Mouse (Mus musculus) forebrain, embryonic 13.5 days (tissue): ENCODE measurements around the gene Zfp386. TPM values are rescaled to one million over a fixed set of nuclear protein-coding genes. Genes with fewer than 3 reads are reported as not detected.

Source experiments
- ATAC-seq: fragments of 200-750 bp; cut with Nextera tagmentation; 2 replicates; pipeline ENCODE4 v1.8.0; 2017
- H3K27ac ChIP-seq: fragments of 300-500 bp; sonication (generic); 2 replicates; pipeline ENCODE4 v1.5.1; 2015; ENCODE audit warnings: inconsistent platforms, mild to moderate bottlenecking, moderate library complexity
- H3K27me3 ChIP-seq: fragments of 300-500 bp; sonication (generic); 2 replicates; pipeline ENCODE4 v1.6.1; 2015; ENCODE audit warnings: mild to moderate bottlenecking, inconsistent platforms
- H3K36me3 ChIP-seq: fragments of 300-500 bp; sonication (generic); 2 replicates; pipeline ENCODE4 v1.6.1; 2015; ENCODE audit warnings: mild to moderate bottlenecking, inconsistent platforms; ENCODE audit not compliant: poor library complexity, severe bottlenecking
- H3K4me1 ChIP-seq: fragments of 300-500 bp; sonication (generic); 2 replicates; pipeline ENCODE4 v1.6.1; 2015; ENCODE audit warnings: inconsistent platforms
- H3K4me2 ChIP-seq: fragments of 300-500 bp; sonication (generic); 2 replicates; pipeline ENCODE4 v1.6.1; 2015; ENCODE audit warnings: inconsistent platforms, mild to moderate bottlenecking, moderate library complexity
- H3K4me3 ChIP-seq: fragments of 300-500 bp; sonication (generic); 2 replicates; pipeline ENCODE4 v1.5.1; 2015; ENCODE audit warnings: mild to moderate bottlenecking, inconsistent platforms
- H3K9ac ChIP-seq: fragments of 300-500 bp; sonication (generic); 2 replicates; pipeline ENCODE4 v1.6.1; 2015; ENCODE audit warnings: mild to moderate bottlenecking, inconsistent platforms
- H3K9me3 ChIP-seq: fragments of 300-500 bp; sonication (generic); replicated peaks from 2 replicates; pipeline ENCODE4 v1.6.1; 2016; ENCODE audit warnings: inconsistent platforms
- WGBS: fragments of 180-500 bp; shearing (Covaris S2); methylation state at CpG from one replicate; pipeline ENCODE4 v1.1.7; 2015; 5-methylcytosine and 5-hydroxymethylcytosine counted together
- polyA plus RNA-seq: library from polyadenylated mRNA; unstranded; fragments of >200 nt; fragmentation: Nextera tagmentation; extraction: Ambion mirVana; gene quantifications from 2 replicates; pipeline ENCODE4 v1.2.1, GENCODE M21; 2015

Gene Zfp386
- polyA plus RNA-seq, 1 experiment from 2014 or later = 61.7 TPM

GRCm38 (mm10) chr12:116096361-116096904 is 48.9 kb downstream of the Zfp386 start:
- no peak overlapping the region for H3K4me3 ChIP-seq
- no peaks in the 10 kb centered on the region for H3K27me3 ChIP-seq
- H3K9ac ChIP-seq = no peak overlapping the region
- no peak overlapping the region for H3K27ac ChIP-seq
- WGBS = 70% methylated on average over 3 of the region's 3 CpGs
- H3K4me1 ChIP-seq = no peaks in the 10 kb centered on the region
- ATAC-seq = no peak
- no peaks in the 10 kb centered on the region for H3K36me3 ChIP-seq
- no peaks in the 10 kb centered on the region for H3K9me3 ChIP-seq
- H3K4me2 ChIP-seq = no peak overlapping the region

- Histone ChIP-seq H3K9me3 (no peaks in the 10 kb centered on the region), H3K4me1 (no peaks in the 10 kb centered on the region), H3K4me2 (no peak overlapping the region), H3K4me3 (no peak overlapping the region), H3K9ac (no peak overlapping the region), H3K27me3 (no peaks in the 10 kb centered on the region), H3K27ac (no peak overlapping the region), H3K36me3 (no peaks in the 10 kb centered on the region)
- ATAC-seq = no peak
- 92% methylated on average over 8 of the region's 8 CpGs for WGBS
Observed at GRCm38 (mm10) chr12:116097166-116097565, 49.6 kb downstream of the Zfp386 start.

- 91% methylated on average over 2 of the region's 2 CpGs for WGBS
- ATAC-seq = no peak
- no peaks in the 10 kb centered on the region for H3K36me3 ChIP-seq
Observed at GRCm38 (mm10) chr12:116101945-116102344, 54.4 kb downstream of the Zfp386 start.

GRCm38 (mm10) chr12:116109451-116110353 is 62.2 kb downstream of the Zfp386 start:
- Histone ChIP-seq H3K9me3 (peaks cover 8% of the 10 kb centered on the region), H3K4me3 (no peak overlapping the region), H3K27me3 (no peaks in the 10 kb centered on the region), H3K4me2 (no peak overlapping the region), H3K9ac (no peak overlapping the region), H3K4me1 (no peaks in the 10 kb centered on the region), H3K36me3 (no peaks in the 10 kb centered on the region), H3K27ac (no peak overlapping the region)
- ATAC-seq = no peak
- WGBS = 85% methylated on average over 9 of the region's 9 CpGs

More at GRCm38 (mm10) chr12:116101945-116102344, 54.4 kb downstream of the Zfp386 start:
- Histone ChIP-seq H3K27ac (no peak overlapping the region), H3K4me1 (no peaks in the 10 kb centered on the region), H3K27me3 (no peaks in the 10 kb centered on the region), H3K9me3 (no peaks in the 10 kb centered on the region), H3K4me2 (no peak overlapping the region), H3K4me3 (no peak overlapping the region), H3K9ac (no peak overlapping the region)

- no peaks in the 10 kb centered on the region for H3K27me3 ChIP-seq
- peaks cover 8% of the 10 kb centered on the region for H3K9me3 ChIP-seq
- WGBS = 85% methylated on average over 7 of the region's 7 CpGs
- no peak overlapping the region for H3K9ac ChIP-seq
- H3K4me2 ChIP-seq = no peak overlapping the region
- no peak for ATAC-seq
- H3K27ac ChIP-seq = no peak overlapping the region
- H3K4me3 ChIP-seq = no peak overlapping the region
- no peaks in the 10 kb centered on the region for H3K4me1 ChIP-seq
- H3K36me3 ChIP-seq = no peaks in the 10 kb centered on the region
Observed at GRCm38 (mm10) chr12:116111007-116111694, 63.6 kb downstream of the Zfp386 start.

Other genes starting within 250 kb of the Zfp386 start
- gene Vipr2, start 30.0 kb downstream of the Zfp386 start, polyA plus RNA-seq = 0.94 and 1.1 TPM in 2 replicates
- 19.9 and 20.5 TPM in 2 replicates for gene Wdr60, start 215.3 kb downstream of the Zfp386 start, polyA plus RNA-seq
- not detected in 2 replicates for gene Gm11027, start 227.7 kb downstream of the Zfp386 start, polyA plus RNA-seq
- gene Esyt2, start 233.5 kb downstream of the Zfp386 start, polyA plus RNA-seq = 9.9 and 10.9 TPM in 2 replicates